Mouse (Mus musculus): ENCODE results near the gene Acp7.

- TF ChIP-seq CTCF (IDR thresholded peaks at IDR 0.05; ENCODE audit: low read depth) (no peak), EP300 (IDR thresholded peaks at IDR 0.05; ENCODE audit: low read depth) (no peak)
Observed at GRCm38 (mm10) chr7:28562951-28563350, 68.2 kb downstream of the Acp7 start.
